Mouse (Mus musculus) forebrain, embryonic 13.5 days (tissue): ENCODE data around the gene Bcas3. TPM values are rescaled to one million over a fixed set of nuclear protein-coding genes. Genes with fewer than 3 reads are reported as not detected.

Experiments
- ATAC-seq: fragments of 200-750 bp; cut with Nextera tagmentation; 2 replicates; pipeline ENCODE4 v1.8.0; 2017
- H3K27ac ChIP-seq: fragments of 300-500 bp; sonication (generic); 2 replicates; pipeline ENCODE4 v1.5.1; 2015; ENCODE audit warnings: inconsistent platforms, mild to moderate bottlenecking, moderate library complexity
- H3K27me3 ChIP-seq: fragments of 300-500 bp; sonication (generic); 2 replicates; pipeline ENCODE4 v1.6.1; 2015; ENCODE audit warnings: mild to moderate bottlenecking, inconsistent platforms
- H3K36me3 ChIP-seq: fragments of 300-500 bp; sonication (generic); 2 replicates; pipeline ENCODE4 v1.6.1; 2015; ENCODE audit warnings: mild to moderate bottlenecking, inconsistent platforms; ENCODE audit not compliant: poor library complexity, severe bottlenecking
- H3K4me1 ChIP-seq: fragments of 300-500 bp; sonication (generic); 2 replicates; pipeline ENCODE4 v1.6.1; 2015; ENCODE audit warnings: inconsistent platforms
- H3K4me2 ChIP-seq: fragments of 300-500 bp; sonication (generic); 2 replicates; pipeline ENCODE4 v1.6.1; 2015; ENCODE audit warnings: inconsistent platforms, mild to moderate bottlenecking, moderate library complexity
- H3K4me3 ChIP-seq: fragments of 300-500 bp; sonication (generic); 2 replicates; pipeline ENCODE4 v1.5.1; 2015; ENCODE audit warnings: mild to moderate bottlenecking, inconsistent platforms
- H3K9ac ChIP-seq: fragments of 300-500 bp; sonication (generic); 2 replicates; pipeline ENCODE4 v1.6.1; 2015; ENCODE audit warnings: mild to moderate bottlenecking, inconsistent platforms
- H3K9me3 ChIP-seq: fragments of 300-500 bp; sonication (generic); replicated peaks from 2 replicates; pipeline ENCODE4 v1.6.1; 2016; ENCODE audit warnings: inconsistent platforms
- WGBS: fragments of 180-500 bp; shearing (Covaris S2); methylation state at CpG from one replicate; pipeline ENCODE4 v1.1.7; 2015; 5-methylcytosine and 5-hydroxymethylcytosine counted together
- polyA plus RNA-seq: library from polyadenylated mRNA; unstranded; fragments of >200 nt; fragmentation: Nextera tagmentation; extraction: Ambion mirVana; gene quantifications from 2 replicates; pipeline ENCODE4 v1.2.1, GENCODE M21; 2015

The Bcas3 gene
- polyA plus RNA-seq, 1 experiment from 2014 or later, result 19.6 TPM

GRCm38 (mm10) chr11:85613586-85613985 is 260.6 kb downstream of the Bcas3 start:
- Histone ChIP-seq H3K9ac (no peak overlapping the region), H3K27me3 (no peaks in the 10 kb centered on the region), H3K4me1 (no peaks in the 10 kb centered on the region), H3K4me3 (no peak overlapping the region), H3K36me3 (no peaks in the 10 kb centered on the region), H3K9me3 (no peaks in the 10 kb centered on the region), H3K4me2 (no peak overlapping the region), H3K27ac (no peak overlapping the region)
- WGBS, result 83% methylated on average over 3 of the region's 3 CpGs
- no peak for ATAC-seq

GRCm38 (mm10) chr11:85614431-85614830 is 261.5 kb downstream of the Bcas3 start:
- Histone ChIP-seq H3K4me2 (no peak overlapping the region), H3K9ac (no peak overlapping the region), H3K27ac (no peak overlapping the region), H3K4me3 (no peak overlapping the region), H3K4me1 (peaks cover 7% of the 10 kb centered on the region; the same call in 1 of the 2 replicates), H3K36me3 (no peaks in the 10 kb centered on the region), H3K27me3 (no peaks in the 10 kb centered on the region), H3K9me3 (no peaks in the 10 kb centered on the region)
- no peak for ATAC-seq
- WGBS, result 70% methylated on average over 7 of the region's 7 CpGs

- no peak overlapping the region for H3K9ac ChIP-seq
- H3K36me3 ChIP-seq, result no peaks in the 10 kb centered on the region
- no peak overlapping the region for H3K4me3 ChIP-seq
- H3K9me3 ChIP-seq, result no peaks in the 10 kb centered on the region
- no peak overlapping the region for H3K27ac ChIP-seq
- peaks cover 7% of the 10 kb centered on the region; the same call in 1 of the 2 replicates for H3K4me1 ChIP-seq
- no peak overlapping the region for H3K4me2 ChIP-seq
- WGBS, result 75% methylated on average over 7 of the region's 7 CpGs
- H3K27me3 ChIP-seq, result no peaks in the 10 kb centered on the region
- ATAC-seq, result no peak
These were observed 262.5 kb downstream of the Bcas3 start for GRCm38 (mm10) chr11:85615421-85615820.

GRCm38 (mm10) chr11:85621486-85621885 is 268.5 kb downstream of the Bcas3 start:
- Histone ChIP-seq H3K36me3 (no peaks in the 10 kb centered on the region), H3K9ac (no peak overlapping the region), H3K4me2 (no peak overlapping the region), H3K9me3 (no peaks in the 10 kb centered on the region), H3K4me3 (no peak overlapping the region), H3K27me3 (peaks cover 2% of the 10 kb centered on the region; the same call in 1 of the 2 replicates), H3K4me1 (peaks cover 7% of the 10 kb centered on the region; the same call in 1 of the 2 replicates), H3K27ac (no peak overlapping the region)
- no peak for ATAC-seq
- 26% methylated on average over 2 of the region's 2 CpGs for WGBS

- ATAC-seq, result no peak
- H3K4me2 ChIP-seq, result no peak overlapping the region
These were observed 269.0 kb downstream of the Bcas3 start for GRCm38 (mm10) chr11:85621994-85622393.

GRCm38 (mm10) chr11:85625206-85625605 is 272.2 kb downstream of the Bcas3 start:
- WGBS, result 80% methylated on average over 5 of the region's 5 CpGs

More at GRCm38 (mm10) chr11:85621994-85622393, 269.0 kb downstream of the Bcas3 start:
- Histone ChIP-seq H3K4me1 (peaks cover 7% of the 10 kb centered on the region; the same call in 1 of the 2 replicates), H3K9ac (no peak overlapping the region), H3K4me3 (no peak overlapping the region), H3K9me3 (no peaks in the 10 kb centered on the region), H3K27me3 (peaks cover 2% of the 10 kb centered on the region; the same call in 1 of the 2 replicates), H3K36me3 (no peaks in the 10 kb centered on the region), H3K27ac (no peak overlapping the region)
- WGBS, result 88% methylated on average over 8 of the region's 8 CpGs

GRCm38 (mm10) chr11:85626846-85627245 is 273.9 kb downstream of the Bcas3 start:
- H3K4me1 ChIP-seq, result peaks cover 7% of the 10 kb centered on the region; the same call in 1 of the 2 replicates
- H3K36me3 ChIP-seq, result no peaks in the 10 kb centered on the region
- no peak overlapping the region for H3K27ac ChIP-seq
- no peak for ATAC-seq
- no peaks in the 10 kb centered on the region for H3K9me3 ChIP-seq
- H3K4me2 ChIP-seq, result no peak overlapping the region
- H3K27me3 ChIP-seq, result peaks cover 2% of the 10 kb centered on the region; the same call in 1 of the 2 replicates
- H3K4me3 ChIP-seq, result no peak overlapping the region
- no peak overlapping the region for H3K9ac ChIP-seq
- WGBS, result 85% methylated on average over 2 of the region's 2 CpGs

More at GRCm38 (mm10) chr11:85625206-85625605, 272.2 kb downstream of the Bcas3 start:
- no peaks in the 10 kb centered on the region for H3K9me3 ChIP-seq
- H3K27ac ChIP-seq, result no peak overlapping the region
- H3K4me2 ChIP-seq, result no peak overlapping the region
- H3K4me1 ChIP-seq, result peaks cover 7% of the 10 kb centered on the region; the same call in 1 of the 2 replicates
- no peak for ATAC-seq
- peaks cover 2% of the 10 kb centered on the region; the same call in 1 of the 2 replicates for H3K27me3 ChIP-seq
- H3K4me3 ChIP-seq, result no peak overlapping the region
- no peaks in the 10 kb centered on the region for H3K36me3 ChIP-seq
- H3K9ac ChIP-seq, result no peak overlapping the region

GRCm38 (mm10) chr11:85627405-85627804 is 274.4 kb downstream of the Bcas3 start:
- H3K27ac ChIP-seq, result no peak overlapping the region
- H3K27me3 ChIP-seq, result peaks cover 2% of the 10 kb centered on the region; the same call in 1 of the 2 replicates
- WGBS, result 72% methylated on average over 3 of the region's 3 CpGs
- H3K9me3 ChIP-seq, result no peaks in the 10 kb centered on the region
- H3K4me3 ChIP-seq, result no peak overlapping the region
- H3K4me2 ChIP-seq, result no peak overlapping the region
- ATAC-seq, result no peak
- no peak overlapping the region for H3K9ac ChIP-seq
- peaks cover 7% of the 10 kb centered on the region; the same call in 1 of the 2 replicates for H3K4me1 ChIP-seq
- no peaks in the 10 kb centered on the region for H3K36me3 ChIP-seq

GRCm38 (mm10) chr11:85628303-85629063 is 275.5 kb downstream of the Bcas3 start:
- Histone ChIP-seq H3K9ac (no peak overlapping the region), H3K4me3 (no peak overlapping the region), H3K27ac (no peak overlapping the region), H3K4me2 (no peak overlapping the region), H3K36me3 (no peaks in the 10 kb centered on the region), H3K9me3 (no peaks in the 10 kb centered on the region), H3K27me3 (no peaks in the 10 kb centered on the region), H3K4me1 (peaks cover 7% of the 10 kb centered on the region; the same call in 1 of the 2 replicates)
- 56% methylated on average over 13 of the region's 13 CpGs for WGBS
- ATAC-seq, result no peak

- Histone ChIP-seq H3K27me3 (no peaks in the 10 kb centered on the region), H3K4me1 (peaks cover 7% of the 10 kb centered on the region; the same call in 1 of the 2 replicates), H3K9ac (no peak overlapping the region), H3K4me3 (no peak overlapping the region), H3K27ac (no peak overlapping the region), H3K4me2 (no peak overlapping the region), H3K9me3 (no peaks in the 10 kb centered on the region), H3K36me3 (no peaks in the 10 kb centered on the region)
- no peak for ATAC-seq
- 62% methylated on average over 2 of the region's 2 CpGs for WGBS
These were observed 279.6 kb downstream of the Bcas3 start for GRCm38 (mm10) chr11:85632568-85632981.

GRCm38 (mm10) chr11:85638696-85639495 is 285.9 kb downstream of the Bcas3 start:
- 62% methylated on average over 12 of the region's 12 CpGs for WGBS
- H3K9me3 ChIP-seq, result no peaks in the 10 kb centered on the region
- H3K9ac ChIP-seq, result no peak overlapping the region
- H3K4me2 ChIP-seq, result no peak overlapping the region
- no peaks in the 10 kb centered on the region for H3K36me3 ChIP-seq
- no peak overlapping the region for H3K4me3 ChIP-seq
- peaks cover 18% of the 10 kb centered on the region for H3K4me1 ChIP-seq
- H3K27ac ChIP-seq, result no peak overlapping the region
- H3K27me3 ChIP-seq, result no peaks in the 10 kb centered on the region
- no peak for ATAC-seq

GRCm38 (mm10) chr11:85640659-85641058 is 287.7 kb downstream of the Bcas3 start:
- Histone ChIP-seq H3K4me3 (no peak overlapping the region), H3K9me3 (no peaks in the 10 kb centered on the region), H3K27ac (no peak overlapping the region), H3K4me1 (peaks cover 18% of the 10 kb centered on the region), H3K9ac (no peak overlapping the region), H3K36me3 (no peaks in the 10 kb centered on the region), H3K27me3 (no peaks in the 10 kb centered on the region), H3K4me2 (peak overlapping the region; percentile 41)
- ATAC-seq, result peak; percentile 36; the same call in 1 of the 2 replicates
- WGBS, result 33% methylated on average over 5 of the region's 5 CpGs
